Mouse (Mus musculus): ENCODE measurements around the gene Satb1. TPM values are rescaled to one million over a fixed set of nuclear protein-coding genes. Genes with fewer than 3 reads are reported as not detected.

The Satb1 gene
- total RNA-seq (2021): 10 to 100 TPM; 27.1 to 63.8 TPM
- long read RNA-seq, experiment 1, full-length matches to known transcripts: 25 of 50 reads
- long read RNA-seq, experiment 1, partial matches to known transcripts: 9 of 50 reads
- long read RNA-seq, experiment 1, other reads (novel, unspliced or antisense): 16 of 50 reads
- long read RNA-seq, experiment 2, full-length matches to known transcripts: 5 of 9 reads
- long read RNA-seq, experiment 2, partial matches to known transcripts: 2 of 9 reads
- long read RNA-seq, experiment 2, other reads (novel, unspliced or antisense): 2 of 9 reads

GRCm38 (mm10) chr17:51832900-51833577 lies at the start of gene Satb1:
TSS of gene Satb1 (minus strand) at chr17:51833290.
- peak; percentile 73 to 79 for DNase-seq

GRCm38 (mm10) chr17:51882566-51882965 lies 49.5 kb upstream of the Satb1 start:
- no peak for DNase-seq
- intact Hi-C loops (cut with DNase I): no loop called here

More at GRCm38 (mm10) chr17:51832900-51833577, at the start of gene Satb1:
- intact Hi-C loops (cut with DNase I): loop anchor here (2.0 kb wide), 1 partner anchor 18 kb away; no protein-coding TSS in a partner anchor

GRCm38 (mm10) chr17:51880895-51881622 lies 48.0 kb upstream of the Satb1 start:
- no peak for DNase-seq

GRCm38 (mm10) chr17:51880221-51880620 lies 47.1 kb upstream of the Satb1 start:
- no peak for DNase-seq
- intact Hi-C loops (cut with DNase I): no loop called here

More at GRCm38 (mm10) chr17:51880895-51881622, 48.0 kb upstream of the Satb1 start:
- intact Hi-C loops (cut with DNase I): no loop called here

GRCm38 (mm10) chr17:51879736-51880135 lies 46.6 kb upstream of the Satb1 start:
- intact Hi-C loops (cut with DNase I): no loop called here

GRCm38 (mm10) chr17:51879171-51879570 lies 46.1 kb upstream of the Satb1 start:
- DNase-seq: no peak
- intact Hi-C loops (cut with DNase I): no loop called here

More at GRCm38 (mm10) chr17:51879736-51880135, 46.6 kb upstream of the Satb1 start:
- no peak for DNase-seq

GRCm38 (mm10) chr17:51876471-51876870 lies 43.4 kb upstream of the Satb1 start:
- intact Hi-C loops (cut with DNase I): no loop called here
- DNase-seq: no peak

GRCm38 (mm10) chr17:51857616-51858015 lies 24.5 kb upstream of the Satb1 start:
- intact Hi-C loops (cut with DNase I): no loop called here
- DNase-seq: no peak

- no peak for DNase-seq
- intact Hi-C loops (cut with DNase I): no loop called here
Observed at GRCm38 (mm10) chr17:51856332-51856731, 23.2 kb upstream of the Satb1 start.

- intact Hi-C loops (cut with DNase I): no loop called here
Observed at GRCm38 (mm10) chr17:51855261-51855660, 22.2 kb upstream of the Satb1 start.

GRCm38 (mm10) chr17:51853952-51854351 lies 20.9 kb upstream of the Satb1 start:
- intact Hi-C loops (cut with DNase I): no loop called here
- DNase-seq: no peak

More at GRCm38 (mm10) chr17:51855261-51855660, 22.2 kb upstream of the Satb1 start:
- no peak for DNase-seq

- no peak for DNase-seq
- intact Hi-C loops (cut with DNase I): no loop called here
Observed at GRCm38 (mm10) chr17:51840596-51840995, 7.5 kb upstream of the Satb1 start.

- DNase-seq: no peak
- intact Hi-C loops (cut with DNase I): no loop called here
Observed at GRCm38 (mm10) chr17:51839484-51839883, 6.4 kb upstream of the Satb1 start.

GRCm38 (mm10) chr17:51836901-51837300 lies 3.8 kb upstream of the Satb1 start:
- intact Hi-C loops (cut with DNase I): no loop called here
- no peak for DNase-seq

GRCm38 (mm10) chr17:51836243-51836642 lies 3.2 kb upstream of the Satb1 start:
- DNase-seq: no peak
- intact Hi-C loops (cut with DNase I): no loop called here

GRCm38 (mm10) chr17:51833578-51834361 lies 680 bp upstream of the Satb1 start:
- no peak for DNase-seq
- intact Hi-C loops (cut with DNase I): loop anchor here (2.0 kb wide), 1 partner anchor 19 kb away; no protein-coding TSS in a partner anchor

- intact Hi-C loops (cut with DNase I): loop anchor here (2.0 kb wide), 1 partner anchor 18 kb away; no protein-coding TSS in a partner anchor
- DNase-seq: peak; percentile 38 to 47
Observed at GRCm38 (mm10) chr17:51832421-51832875, 642 bp downstream of the Satb1 start.

GRCm38 (mm10) chr17:51831702-51832420 lies 1.2 kb downstream of the Satb1 start:
- intact Hi-C loops (cut with DNase I): loop anchor here (2.0 kb wide), 1 partner anchor 17 kb away; no protein-coding TSS in a partner anchor
- no peak for DNase-seq

- intact Hi-C loops (cut with DNase I): no loop called here
Observed at GRCm38 (mm10) chr17:51831121-51831701, 1.9 kb downstream of the Satb1 start.

More at GRCm38 (mm10) chr17:51831121-51831701, 1.9 kb downstream of the Satb1 start:
- DNase-seq: no peak

Data from heart, postnatal 14 days (tissue).